Mouse (Mus musculus) liver, adult 2 months (tissue): ENCODE data around the gene Gab1. TPM values are rescaled to one million over a fixed set of nuclear protein-coding genes. Genes with fewer than 3 reads are reported as not detected.
"Not testable (repeated sequence)": the region's sequence is repeated elsewhere in the genome, so short reads cannot be mapped to it uniquely, and the experiment has no call there.

Source experiments
- DNase-seq: peaks from one replicate; pipeline ENCODE4 v3.0.0-alpha.2; 2011; ENCODE audit warnings: low read depth, low spot score; ENCODE audit errors: extremely low read depth
- H3K27ac ChIP-seq: fragments of 200-500 bp; replicated peaks from 2 replicates; pipeline ENCODE4 v1.5.1; 2012; ENCODE audit warnings: low read depth, mild to moderate bottlenecking, control low read depth, inconsistent platforms, low read length; ENCODE audit not compliant: insufficient read depth
- H3K27me3 ChIP-seq: fragments of 200-500 bp; 2 replicates; pipeline ENCODE4 v1.6.1; 2012; ENCODE audit warnings: mild to moderate bottlenecking, moderate library complexity, low read length, inconsistent platforms; ENCODE audit not compliant: control insufficient read depth, insufficient read depth
- H3K36me3 ChIP-seq: fragments of 200-500 bp; 2 replicates; pipeline ENCODE4 v1.6.1; 2012; ENCODE audit warnings: low read length, inconsistent platforms; ENCODE audit not compliant: control insufficient read depth, insufficient read depth
- H3K4me1 ChIP-seq: fragments of 200-500 bp; 2 replicates; pipeline ENCODE4 v1.6.1; 2011; ENCODE audit warnings: low read length; ENCODE audit not compliant: control insufficient read depth, insufficient read depth
- H3K4me3 ChIP-seq: fragments of 200-500 bp; 2 replicates; pipeline ENCODE4 v1.5.1; 2011; ENCODE audit warnings: low read depth, mild to moderate bottlenecking, control low read depth, low read length, moderate library complexity; ENCODE audit not compliant: insufficient read depth
- H3K79me2 ChIP-seq: fragments of 200-500 bp; 2 replicates; pipeline ENCODE4 v1.6.1; 2012; ENCODE audit warnings: inconsistent platforms, mild to moderate bottlenecking, low read length, moderate library complexity; ENCODE audit not compliant: control insufficient read depth, insufficient read depth
- H3K9ac ChIP-seq: fragments of 200-500 bp; 2 replicates; pipeline ENCODE4 v1.6.1; 2012; ENCODE audit warnings: low read depth, mild to moderate bottlenecking, control low read depth, inconsistent platforms, low read length
- CTCF ChIP-seq: fragments of 200-500 bp; IDR thresholded peaks from 2 replicates; pipeline ENCODE4 v1.5.1; 2011; ENCODE audit warnings: low read depth, low read length, control low read depth
- POLR2A ChIP-seq: fragments of 200-500 bp; IDR thresholded peaks from 2 replicates; pipeline ENCODE4 v1.6.1; 2011; ENCODE audit warnings: low read length, control low read depth; ENCODE audit not compliant: insufficient read depth; ENCODE audit errors: extremely low read depth
- WGBS: fragments of 180-500 bp; shearing (Covaris S2); methylation state at CpG from one replicate; pipeline ENCODE4 v1.1.7; 2018; 5-methylcytosine and 5-hydroxymethylcytosine counted together
- polyA plus RNA-seq: library from polyadenylated mRNA; depleted of rRNA; stranded (reverse); fragments of >200 nt; gene quantifications from 2 replicates; pipeline ENCODE4 v1.2.3, GENCODE M21; 2012
- total RNA-seq: library from RNA; depleted of rRNA; stranded (reverse); fragments of >200 nt; gene quantifications from 2 replicates; pipeline ENCODE4 v1.2.3, GENCODE M21; 2014

Gene Gab1
- total and polyA plus RNA-seq, 2 experiments = 5.1 to 5.8 TPM

GRCm38 (mm10) chr8:80753017-80753715 is 127.2 kb downstream of the Gab1 start:
- H3K27me3 ChIP-seq = no peaks in the 10 kb centered on the region
- H3K79me2 ChIP-seq = no peaks in the 10 kb centered on the region
- WGBS = 25% methylated on average over 9 of the region's 9 CpGs
- H3K9ac ChIP-seq = no peak overlapping the region
- no peak overlapping the region for H3K27ac ChIP-seq
- TF ChIP-seq POLR2A (no peak), CTCF (peak; percentile 89)
- H3K4me3 ChIP-seq = no peak overlapping the region
- peak; percentile 52 for DNase-seq
- H3K36me3 ChIP-seq = no peaks in the 10 kb centered on the region
- H3K4me1 ChIP-seq = no peaks in the 10 kb centered on the region

GRCm38 (mm10) chr8:80752429-80752828 is 127.9 kb downstream of the Gab1 start:
- Histone ChIP-seq H3K36me3 (no peaks in the 10 kb centered on the region), H3K79me2 (no peaks in the 10 kb centered on the region), H3K27ac (no peak overlapping the region), H3K4me3 (no peak overlapping the region), H3K9ac (no peak overlapping the region), H3K4me1 (no peaks in the 10 kb centered on the region), H3K27me3 (no peaks in the 10 kb centered on the region)
- no peak for DNase-seq
- TF ChIP-seq CTCF (no peak), POLR2A (no peak)
- 80% methylated on average over 7 of the region's 7 CpGs for WGBS

- DNase-seq = no peak
- Histone ChIP-seq H3K27ac (no peak overlapping the region), H3K9ac (no peak overlapping the region), H3K4me1 (no peaks in the 10 kb centered on the region), H3K4me3 (no peak overlapping the region), H3K27me3 (no peaks in the 10 kb centered on the region), H3K36me3 (no peaks in the 10 kb centered on the region), H3K79me2 (no peaks in the 10 kb centered on the region)
- WGBS = 92% methylated on average over 4 of the region's 4 CpGs
- TF ChIP-seq CTCF (no peak), POLR2A (no peak)
These were observed 131.2 kb downstream of the Gab1 start for GRCm38 (mm10) chr8:80749091-80749490.

GRCm38 (mm10) chr8:80739932-80740331 is 140.4 kb downstream of the Gab1 start:
- Histone ChIP-seq H3K27me3 (no peaks in the 10 kb centered on the region), H3K79me2 (peaks cover 9% of the 10 kb centered on the region; the same call in 1 of the 2 replicates), H3K4me1 (peaks cover 5% of the 10 kb centered on the region; the same call in 1 of the 2 replicates), H3K9ac (peak overlapping the region; percentile 85), H3K36me3 (peaks cover 4% of the 10 kb centered on the region; the same call in 1 of the 2 replicates), H3K4me3 (peak overlapping the region; percentile 87), H3K27ac (peak overlapping the region; percentile 85)
- DNase-seq = no peak
- TF ChIP-seq POLR2A (no peak), CTCF (no peak)
- WGBS = 8% methylated on average over 14 of the region's 14 CpGs

- DNase-seq = peak; percentile 78
- H3K27me3 ChIP-seq, H3K4me1 ChIP-seq, H3K79me2 ChIP-seq, H3K36me3 ChIP-seq: not testable (repeated sequence)
- peak within 1 kb of the TSS; percentile 99 for H3K4me3 ChIP-seq
- TF ChIP-seq POLR2A = peak; percentile 48
- 1% methylated on average over 90 of the region's 91 CpGs for WGBS
- peak within 1 kb of the TSS; percentile 98 for H3K9ac ChIP-seq
- peak within 1 kb of the TSS; percentile 90 for H3K27ac ChIP-seq
These were observed 141.0 kb downstream of the Gab1 start, which contains the start of gene Smarca5 for GRCm38 (mm10) chr8:80739155-80739924. Gene Smarca5, minus strand, starts transcription at chr8:80739497.
